Mouse (Mus musculus) splenic B cell, adult 2 months (primary cell): ENCODE results near the gene Nedd1.

Experiments
- DNase-seq: peaks from one replicate; pipeline ENCODE4 v3.0.0-alpha.2; 2011; ENCODE audit warnings: low read depth, low spot score
- H3K27me3 ChIP-seq: 2 replicates; pipeline ENCODE4 v1.6.1; 2012; ENCODE audit warnings: mild to moderate bottlenecking, low read length, moderate library complexity, mixed read lengths; ENCODE audit not compliant: control insufficient read depth, poor library complexity, insufficient read depth, severe bottlenecking
- H3K36me3 ChIP-seq: 2 replicates; pipeline ENCODE4 v1.6.1; 2012; ENCODE audit warnings: mild to moderate bottlenecking, low read length, moderate library complexity, mixed read lengths; ENCODE audit not compliant: control insufficient read depth, poor library complexity, insufficient read depth, severe bottlenecking

The Nedd1 gene

DNA sequence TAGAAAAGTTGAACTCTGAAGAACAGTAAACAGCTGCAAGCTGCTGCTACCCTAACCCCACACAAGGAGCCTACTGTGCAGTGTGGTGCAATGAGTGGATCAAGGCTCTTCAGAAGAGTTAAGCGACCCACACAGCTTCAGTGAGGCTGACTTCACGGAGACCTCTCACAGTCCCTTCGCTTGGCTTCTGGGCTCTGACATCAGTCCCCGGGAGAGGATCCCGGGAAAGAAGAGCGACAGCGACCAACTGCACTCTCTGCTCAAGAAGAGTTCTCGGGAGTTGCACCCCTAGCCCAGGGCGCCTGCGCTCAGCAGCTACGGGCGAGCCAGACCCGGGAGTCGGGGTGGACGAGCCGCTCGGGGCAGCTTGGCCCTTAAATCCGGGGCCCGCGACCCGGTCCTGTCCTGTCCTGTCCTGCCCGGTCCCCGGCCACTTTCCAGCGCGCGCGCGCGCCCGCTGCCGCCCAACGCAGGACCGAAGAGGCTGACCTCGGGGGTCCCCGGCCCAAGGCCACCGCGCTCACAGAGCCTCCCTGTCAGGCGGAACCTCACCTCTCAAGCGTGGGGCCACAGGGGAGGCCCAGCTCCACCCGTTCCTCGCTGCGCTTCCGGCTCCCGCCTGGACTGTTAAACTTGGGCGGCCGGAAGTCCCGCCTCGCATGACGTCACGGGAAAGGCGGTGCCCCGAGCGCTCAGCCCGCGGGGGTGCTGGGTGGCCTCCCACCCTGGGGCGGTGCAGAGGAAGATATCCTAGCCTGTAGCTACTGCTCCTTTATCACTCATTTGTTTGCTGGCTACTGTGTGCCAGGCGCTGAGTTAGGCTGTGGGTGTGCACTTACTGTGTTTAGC, at the start of gene Nedd1:
TSS of gene Nedd1 (minus strand) at position 650 of the 849 bp plus-strand sequence.
- H3K27me3 ChIP-seq, result no peaks in the 10 kb centered on the region
- DNase-seq, result peak; percentile 94
- no peaks in the 10 kb centered on the region; the same call in none of the 2 replicates for H3K36me3 ChIP-seq

DNA sequence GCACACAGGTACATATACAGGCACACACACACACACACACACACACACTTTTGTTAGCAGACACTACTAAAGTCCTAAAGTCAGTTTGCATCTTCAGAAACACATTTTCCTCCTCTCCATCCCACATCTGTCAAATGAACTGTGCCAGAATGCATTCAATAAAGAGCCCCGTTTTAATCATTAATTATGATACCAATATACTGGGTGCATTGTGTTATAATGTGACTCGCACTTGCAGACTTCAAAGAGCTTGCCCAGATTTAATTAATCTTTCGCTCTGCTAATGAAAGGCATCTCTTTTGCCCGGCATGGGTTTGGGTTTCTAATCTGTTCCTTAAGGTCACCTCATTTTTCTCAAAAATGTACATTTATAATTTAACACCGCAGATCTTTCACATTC, 32.1 kb upstream of the Nedd1 start:
- DNase-seq, result no peak

DNA sequence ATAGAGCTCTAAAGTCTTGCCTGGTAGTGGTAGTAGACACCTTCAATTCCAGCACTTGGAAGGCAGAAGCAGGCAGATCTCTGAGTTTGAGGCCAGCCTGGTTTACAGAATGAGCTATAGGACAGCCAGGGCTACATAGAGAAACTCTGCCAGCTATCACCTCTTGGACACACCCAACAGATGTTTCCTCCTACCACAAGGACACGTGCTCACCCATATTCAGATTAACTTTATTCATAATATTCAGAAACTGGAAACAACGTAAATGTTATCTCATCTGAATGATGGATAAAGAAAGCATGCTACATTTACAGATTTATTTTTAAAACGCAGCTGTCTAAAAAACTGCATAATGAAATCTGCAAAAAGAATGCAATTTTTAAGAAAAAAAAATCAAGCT, 8.1 kb upstream of the Nedd1 start:
- DNase-seq, result no peak

More for the DNA sequence above, 32.1 kb upstream of the Nedd1 start:
- H3K27me3 ChIP-seq, result no peaks in the 10 kb centered on the region
- no peaks in the 10 kb centered on the region for H3K36me3 ChIP-seq

DNA sequence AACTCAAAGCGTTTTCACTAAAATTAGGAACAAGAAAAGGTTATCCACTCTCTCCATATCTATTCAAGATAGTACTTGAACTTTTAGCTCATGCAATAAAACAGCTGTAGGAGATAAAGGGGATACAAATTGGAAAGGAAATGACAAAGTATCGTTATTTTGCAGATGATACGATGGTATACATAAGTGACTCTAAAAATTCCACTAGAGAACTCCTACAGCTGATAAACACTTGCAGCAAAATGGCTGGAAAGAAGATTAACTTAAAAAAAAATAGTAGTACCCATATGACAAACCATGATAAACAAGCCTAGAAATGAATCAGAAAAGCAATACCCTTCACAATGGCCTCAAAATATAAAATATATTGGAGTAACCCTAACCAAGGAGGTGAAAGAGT, 6.5 kb upstream of the Nedd1 start:
- H3K36me3 ChIP-seq, result no peaks in the 10 kb centered on the region
- DNase-seq, result no peak
- no peaks in the 10 kb centered on the region for H3K27me3 ChIP-seq

More for the DNA sequence above, 8.1 kb upstream of the Nedd1 start:
- Histone ChIP-seq H3K36me3 (no peaks in the 10 kb centered on the region), H3K27me3 (no peaks in the 10 kb centered on the region)

DNA sequence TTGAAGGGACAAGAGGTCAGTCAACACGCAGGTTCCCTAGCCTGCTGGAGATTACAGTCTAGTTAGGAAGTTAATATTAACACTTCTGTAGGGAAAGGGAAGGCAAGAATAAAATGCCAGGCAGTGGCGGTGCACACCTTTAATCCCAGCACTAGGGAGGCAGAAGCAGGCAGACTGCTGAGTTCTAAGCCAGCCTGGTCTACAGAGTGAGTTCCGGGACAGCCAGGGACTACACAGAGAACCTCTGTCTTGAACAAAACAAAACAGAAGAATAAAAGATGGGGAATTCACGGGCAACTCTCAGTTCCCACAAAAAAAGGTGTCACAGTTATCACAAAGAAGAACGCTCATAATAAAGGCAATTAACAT, 384 bp upstream of the Nedd1 start:
- DNase-seq, result no peak
- H3K36me3 ChIP-seq, result no peaks in the 10 kb centered on the region; the same call in none of the 2 replicates
- H3K27me3 ChIP-seq, result no peaks in the 10 kb centered on the region

- Histone ChIP-seq H3K27me3 (no peaks in the 10 kb centered on the region), H3K36me3 (peaks cover 9% of the 10 kb centered on the region; the same call in 1 of the 2 replicates)
- no peak for DNase-seq
These were observed 23.2 kb downstream of the Nedd1 start for GRCm38 (mm10) chr10:92699032-92699431.

GRCm38 (mm10) chr10:92675056-92675455, 47.2 kb downstream of the Nedd1 start:
- Histone ChIP-seq H3K36me3 (no peaks in the 10 kb centered on the region), H3K27me3 (no peaks in the 10 kb centered on the region)
- no peak for DNase-seq

DNA sequence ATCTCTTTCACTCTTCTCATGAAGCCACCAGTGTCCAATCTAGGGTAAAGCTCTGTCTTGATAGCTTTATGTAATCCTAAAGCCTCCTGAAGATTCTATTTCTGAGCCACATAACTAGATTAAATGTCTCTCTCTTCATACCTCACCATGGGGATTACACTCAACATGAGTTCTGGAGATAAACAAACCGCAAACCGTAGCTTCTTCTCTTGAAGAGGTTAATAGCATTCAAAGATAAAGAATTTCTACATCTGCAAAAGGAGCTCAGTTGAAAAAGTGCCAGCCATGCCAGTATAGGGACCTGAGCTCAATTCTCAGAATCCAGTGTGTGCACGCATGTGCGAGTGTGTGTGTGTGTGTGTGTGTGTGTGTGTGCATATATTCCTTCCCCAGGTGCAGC, 50.3 kb downstream of the Nedd1 start:
- no peaks in the 10 kb centered on the region for H3K27me3 ChIP-seq
- no peaks in the 10 kb centered on the region for H3K36me3 ChIP-seq
- no peak for DNase-seq

- Histone ChIP-seq H3K36me3 (no peaks in the 10 kb centered on the region), H3K27me3 (no peaks in the 10 kb centered on the region)
- DNase-seq, result no peak
These were observed 56.9 kb downstream of the Nedd1 start for GRCm38 (mm10) chr10:92665287-92665686.

GRCm38 (mm10) chr10:92653266-92653665, 69.0 kb downstream of the Nedd1 start:
- Histone ChIP-seq H3K36me3 (no peaks in the 10 kb centered on the region), H3K27me3 (no peaks in the 10 kb centered on the region)
- no peak for DNase-seq

DNA sequence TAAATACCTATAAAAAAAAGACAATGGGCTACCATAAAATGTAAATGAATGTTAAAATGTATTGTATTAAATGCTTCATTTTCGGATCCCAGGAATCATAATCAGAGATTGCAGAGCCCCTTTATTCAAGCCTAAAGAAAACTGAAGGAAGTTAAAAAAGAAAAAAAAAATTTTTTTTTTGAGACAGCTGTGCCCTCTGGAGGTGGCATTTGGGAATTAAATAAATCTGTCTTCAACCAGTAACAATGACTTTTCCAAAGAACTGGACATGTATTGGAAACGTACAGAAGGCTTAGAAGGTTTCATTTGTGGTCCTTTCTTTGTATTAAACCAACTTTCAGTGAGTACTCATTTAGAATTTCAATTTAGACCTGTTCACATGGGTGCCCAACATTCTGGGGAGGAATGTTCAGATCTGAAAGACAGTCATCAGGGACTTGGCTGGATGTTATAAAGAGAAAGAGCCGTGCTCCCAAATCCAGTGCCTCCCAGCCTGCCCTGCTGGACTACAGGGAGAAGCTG, 69.8 kb downstream of the Nedd1 start:
- DNase-seq, result no peak
- H3K27me3 ChIP-seq, result no peaks in the 10 kb centered on the region
- no peaks in the 10 kb centered on the region for H3K36me3 ChIP-seq

DNA sequence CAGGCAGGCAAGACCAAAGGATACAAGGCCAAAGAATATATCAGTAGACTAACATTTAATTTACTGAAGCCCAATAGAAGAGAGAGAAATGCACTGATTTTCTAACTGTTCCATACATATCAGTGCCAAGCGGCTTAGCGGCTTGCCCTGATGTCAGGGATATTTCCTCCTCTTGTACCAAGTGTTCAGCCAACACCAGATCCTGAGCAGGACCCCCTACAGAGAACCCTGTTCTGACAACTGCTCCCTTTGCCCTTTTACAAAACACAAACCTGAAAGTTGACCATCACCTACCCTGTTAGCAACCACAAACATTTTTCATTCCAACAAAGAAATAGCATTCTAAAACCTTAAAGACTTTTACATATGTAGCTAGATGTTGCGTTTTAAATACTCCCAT, 71.0 kb downstream of the Nedd1 start:
- DNase-seq, result no peak
- no peaks in the 10 kb centered on the region for H3K36me3 ChIP-seq
- H3K27me3 ChIP-seq, result no peaks in the 10 kb centered on the region

DNA sequence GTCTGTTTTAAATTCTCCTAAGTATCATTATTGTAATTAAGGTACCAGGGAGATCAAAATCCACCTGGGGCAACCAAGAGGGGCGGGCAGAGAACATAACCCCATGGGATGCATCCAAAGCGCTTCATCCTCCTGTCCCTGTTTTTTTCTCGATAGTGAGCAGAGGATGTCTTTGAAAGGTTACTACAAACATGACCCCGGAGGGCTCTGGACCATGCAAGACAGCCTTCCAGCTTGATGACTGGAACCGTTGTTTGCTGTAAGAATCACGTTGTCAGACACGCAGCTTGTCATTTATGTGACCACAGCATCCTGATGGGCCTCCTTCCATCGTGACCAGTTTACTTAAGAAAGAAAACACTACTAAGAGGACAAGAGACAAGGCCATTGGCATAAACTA, 73.1 kb downstream of the Nedd1 start:
- Histone ChIP-seq H3K27me3 (no peaks in the 10 kb centered on the region), H3K36me3 (no peaks in the 10 kb centered on the region)
- DNase-seq, result no peak

DNA sequence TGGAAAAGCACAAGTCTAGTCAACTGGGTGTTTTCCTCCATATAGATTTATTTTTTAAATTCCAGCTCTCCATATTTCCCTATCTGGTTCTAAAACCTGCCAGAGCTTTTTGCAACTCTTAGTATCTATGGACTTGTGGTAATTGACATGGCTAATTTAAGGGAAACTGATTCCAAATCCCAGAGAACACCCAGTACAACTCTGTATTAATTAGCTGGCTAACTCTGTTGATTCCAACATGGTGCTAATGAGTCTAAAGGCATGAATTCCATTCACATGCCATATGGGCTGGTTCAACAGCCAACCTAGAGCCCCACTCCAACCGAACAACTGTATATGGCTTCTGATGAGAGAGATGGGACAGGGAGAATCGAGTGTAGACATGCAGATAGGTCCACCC, 74.5 kb downstream of the Nedd1 start:
- H3K27me3 ChIP-seq, result no peaks in the 10 kb centered on the region
- no peaks in the 10 kb centered on the region for H3K36me3 ChIP-seq
- DNase-seq, result no peak

GRCm38 (mm10) chr10:92643995-92644394, 78.2 kb downstream of the Nedd1 start:
- H3K36me3 ChIP-seq, result no peaks in the 10 kb centered on the region
- no peak for DNase-seq

More at GRCm38 (mm10) chr10:92643995-92644394, 78.2 kb downstream of the Nedd1 start:
- no peaks in the 10 kb centered on the region for H3K27me3 ChIP-seq
